Comparison of ENCODE assay signal across 19 mouse cellular contexts in genomic region chr17:78402174-78402573, GRCm38 (mm10). TPM values are rescaled to one million over a fixed set of nuclear protein-coding genes. Genes with fewer than 3 reads are reported as not detected.
DNase-seq lines count a peak whose midpoint lies in the region; ATAC-seq and TF ChIP-seq lines count a peak whose summit lies in the region.
"Had no signal": no experiment of that assay in that cellular context is flagged by ENCODE, and none has a peak within 500 bp of the region (broad histone marks: within the 10 kb centered on the region; RNA-seq: fewer than 3 reads in every experiment).

No protein-coding gene starts in this region.

- no peak for ATAC-seq in kidney, embryonic 16.5 days (ENCODE audit: low FRiP score, low TSS enrichment)
- peak; percentile 55; the same call in 1 of the 2 replicates for ATAC-seq in lung, embryonic 14.5 days (ENCODE audit: insufficient read depth)
- ATAC-seq in CD4-positive, CD25-positive, alpha-beta regulatory T cell, adult 4 months: no peak
- ATAC-seq: forebrain, embryonic 13.5 days; inflammation-experienced regulatory T-cells, adult 6 months; midbrain, embryonic 16.5 days had no signal

- H3K27ac ChIP-seq in kidney, embryonic 16.5 days (ENCODE audit: low read length): no peak overlapping the region
- peak overlapping the region; percentile 24; the same call in 1 of the 2 replicates for H3K27ac ChIP-seq in lung, embryonic 14.5 days (ENCODE audit: low read depth)
- H3K27ac ChIP-seq in brown adipose tissue, adult 24 weeks (replicated peaks; ENCODE audit: low read depth, low read length): peak overlapping the region; percentile 86
- H3K27ac ChIP-seq: forebrain, embryonic 13.5 days; hindbrain, embryonic 13.5 days had no signal

- H3K9me3 ChIP-seq in kidney, embryonic 16.5 days (ENCODE audit: low read length): no peaks in the 10 kb centered on the region
- H3K9me3 ChIP-seq in lung, embryonic 14.5 days (ENCODE audit: low read depth, low read length): no peaks in the 10 kb centered on the region
- H3K9me3 ChIP-seq: forebrain, embryonic 13.5 days; hindbrain, embryonic 13.5 days had no signal

- H3K4me3 ChIP-seq in kidney, embryonic 16.5 days (ENCODE audit: low read length): no peak overlapping the region
- no peak overlapping the region for H3K4me3 ChIP-seq in lung, embryonic 14.5 days (ENCODE audit: low read depth, low read length)
- no peak overlapping the region for H3K4me3 ChIP-seq in brown adipose tissue, adult 24 weeks (ENCODE audit: insufficient read depth, low read depth, low read length)
- H3K4me3 ChIP-seq: erythroblast, embryonic 14.5 days; forebrain, embryonic 13.5 days; hindbrain, embryonic 13.5 days had no signal

- no peak for TF ChIP-seq CTCF in lung, embryonic 14.5 days (IDR thresholded peaks at IDR 0.05; ENCODE audit: low read depth)

- no peaks in the 10 kb centered on the region for H3K27me3 ChIP-seq in kidney, embryonic 16.5 days (ENCODE audit: insufficient read depth, low read length)
- H3K27me3 ChIP-seq in lung, embryonic 14.5 days (ENCODE audit: insufficient read depth, low read length): no peaks in the 10 kb centered on the region
- H3K27me3 ChIP-seq: forebrain, embryonic 13.5 days; hindbrain, embryonic 13.5 days had no signal

- 73% methylated on average over 6 of the region's 6 CpGs for WGBS in kidney, embryonic 16.5 days
- 43% methylated on average over 6 of the region's 6 CpGs for WGBS in lung, embryonic 14.5 days

- no peak overlapping the region for H3K4me2 ChIP-seq in kidney, embryonic 16.5 days (replicated peaks; ENCODE audit: low read depth, low read length)
- no peak overlapping the region for H3K4me2 ChIP-seq in lung, embryonic 14.5 days
- H3K4me2 ChIP-seq: forebrain, embryonic 13.5 days; hindbrain, embryonic 13.5 days had no signal

- DNase-seq in kidney, adult 11 months: peak; percentile 22
- DNase-seq in lung, embryonic 14.5 days: peak; percentile 48
- DNase-seq in lung, postnatal 4 days: no peak
- peak; percentile 43 for DNase-seq in lung, postnatal 36 days
- DNase-seq in urinary bladder, postnatal 36 days (ENCODE audit: low spot score in 2 of 2): no peak
- DNase-seq: adrenal gland, adult 2 months; gastrocnemius, postnatal 14 days; kidney, postnatal 4 days; layer of hippocampus, adult 9-11 months; right cerebral cortex, postnatal 4 days; thymus, postnatal 25 days had no signal

- H3K36me3 ChIP-seq in kidney, embryonic 16.5 days (ENCODE audit: insufficient read depth, low read length): peaks cover 22% of the 10 kb centered on the region
- peaks cover 23% of the 10 kb centered on the region for H3K36me3 ChIP-seq in lung, embryonic 14.5 days (ENCODE audit: insufficient read depth)

- H3K9ac ChIP-seq in kidney, embryonic 16.5 days (replicated peaks; ENCODE audit: low read length): no peak overlapping the region
- no peak overlapping the region for H3K9ac ChIP-seq in lung, embryonic 14.5 days
- H3K9ac ChIP-seq: forebrain, embryonic 13.5 days; hindbrain, embryonic 13.5 days had no signal

- peaks cover 5% of the 10 kb centered on the region; the same call in 1 of the 2 replicates for H3K4me1 ChIP-seq in kidney, embryonic 16.5 days (ENCODE audit: insufficient read depth, low read length)
- peaks cover 10% of the 10 kb centered on the region; the same call in 1 of the 2 replicates for H3K4me1 ChIP-seq in lung, embryonic 14.5 days (ENCODE audit: insufficient read depth)
- H3K4me1 ChIP-seq in brown adipose tissue, adult 24 weeks (ENCODE audit: control insufficient read depth, insufficient read depth, insufficient read length, low read length): peaks cover 41% of the 10 kb centered on the region
- H3K4me1 ChIP-seq: forebrain, embryonic 13.5 days had no signal

RNA-seq across cellular contexts. Expression of gene Fez2, which starts 15.8 kb away (rescaled TPM):
- polyA plus RNA-seq in kidney, embryonic 16.5 days (2015; fragmentation: Nextera tagmentation; extraction: Ambion mirVana): 42.8 TPM in 2 replicates
- 43.5 and 45.0 TPM in 2 replicates for polyA plus RNA-seq in lung, embryonic 14.5 days (2014; fragmentation: Nextera tagmentation; extraction: Ambion mirVana)
- 42.9 and 53.3 TPM in 2 replicates for polyA plus RNA-seq in brown adipose tissue, adult 24 weeks (2012; ENCODE audit: insufficient read depth, insufficient read length, missing spikeins)
- 10 to 100 TPM; 11.9 to 14.3 TPM for polyA plus RNA-seq in CD4-positive, CD25-positive, alpha-beta regulatory T cell, adult 4 months (2017; shearing (Covaris generic))

Comparison
In these comparisons a context has a peak if more than half of its experiments do, and no peak if none do; other contexts are left out.
1. DNase-seq: peak in kidney, adult 11 months (single experiment), lung, embryonic 14.5 days (single experiment) and lung, postnatal 36 days (single experiment); none in lung, postnatal 4 days (0 of 2) and urinary bladder, postnatal 36 days (0 of 2).